16 mouse cellular contexts compared by ENCODE assay signal in genomic region chr1:192651981-192652605, GRCm38 (mm10).
A peak's percentile ranks its signal among the peaks of the same experiment; 100 is the strongest.
DNase-seq lines count a peak whose midpoint lies in the region; TF ChIP-seq lines count a peak whose summit lies in the region.
"Had no signal": no experiment of that assay in that cellular context is flagged by ENCODE, and none has a peak within 500 bp of the region (broad histone marks: within the 10 kb centered on the region; RNA-seq: fewer than 3 reads in every experiment).

No protein-coding gene starts in this region.

- no peaks in the 10 kb centered on the region for H3K27me3 ChIP-seq in kidney, adult 2 months (replicated peaks; ENCODE audit: control insufficient read depth, insufficient read depth, low read length)
- H3K27me3 ChIP-seq: forebrain, embryonic 15.5 days; hindbrain, embryonic 13.5 days; limb, embryonic 12.5 days; neural tube, embryonic 13.5 days had no signal

- WGBS in kidney, adult 2 months = 67% methylated on average over 8 of the region's 8 CpGs

- no peak overlapping the region for H3K27ac ChIP-seq in kidney, adult 2 months (ENCODE audit: insufficient read depth, low read depth, low read length)
- H3K27ac ChIP-seq: forebrain, embryonic 15.5 days; hindbrain, embryonic 13.5 days; limb, embryonic 12.5 days; macrophage; neural tube, embryonic 13.5 days had no signal

- H3K36me3 ChIP-seq in kidney, adult 2 months (ENCODE audit: control insufficient read depth, insufficient read depth, low read length) = no peaks in the 10 kb centered on the region
- H3K36me3 ChIP-seq: forebrain, embryonic 15.5 days; hindbrain, embryonic 13.5 days; limb, embryonic 12.5 days; neural tube, embryonic 13.5 days had no signal

- no peak overlapping the region for H3K4me3 ChIP-seq in kidney, adult 2 months (ENCODE audit: insufficient read depth, low read depth, low read length)
- H3K4me3 ChIP-seq: forebrain, embryonic 15.5 days; hindbrain, embryonic 13.5 days; limb, embryonic 12.5 days; neural tube, embryonic 13.5 days had no signal

- no peaks in the 10 kb centered on the region for H3K4me1 ChIP-seq in kidney, adult 2 months (ENCODE audit: control insufficient read depth, insufficient read depth, low read length)
- H3K4me1 ChIP-seq: forebrain, embryonic 15.5 days; neural tube, embryonic 13.5 days had no signal

- intact Hi-C loops in heart, postnatal 36 days (cut with DNase I) = no loop called here

- 0 out of 2 replicates have a peak, but pooled peaks have one; percentile 20 for TF ChIP-seq CTCF in kidney, adult 2 months (conservative IDR thresholded peaks at IDR 0.05; ENCODE audit: insufficient read depth, insufficient read length, low read depth, low read length)

- no peak for DNase-seq in kidney, adult 2 months
- DNase-seq in kidney, postnatal 14 days = no peak
- DNase-seq in brain, adult 2 months (ENCODE audit: low read depth, low spot score) = peak; percentile 58
- DNase-seq in heart, adult 8-10 months (ENCODE audit: low spot score) = peak; percentile 30
- DNase-seq in heart, postnatal 36 days = peak; percentile 6 to 19
- no peak for DNase-seq in spleen, postnatal 4 days (ENCODE audit: low spot score in 2 of 2)
- no peak for DNase-seq in ovary, postnatal 14 days (ENCODE audit: low spot score)
- DNase-seq in ovary, postnatal 10 days (ENCODE audit: low spot score) = no peak
- DNase-seq: adrenal gland, postnatal 36 days; cerebellum, adult 11 months; gastrocnemius, postnatal 10 days had no signal

- no peak for TF ChIP-seq POLR2A in kidney, adult 2 months (IDR thresholded peaks at IDR 0.05; ENCODE audit: low read depth, low read length)

Comparison
In these comparisons a context has a peak if more than half of its experiments do, and no peak if none do; other contexts are left out.
1. DNase-seq: peak in brain, adult 2 months (single experiment), heart, adult 8-10 months (single experiment) and heart, postnatal 36 days (2 of 2); none in kidney, adult 2 months (single experiment), kidney, postnatal 14 days (single experiment), spleen, postnatal 4 days (0 of 2), ovary, postnatal 14 days (single experiment) and ovary, postnatal 10 days (single experiment).